Mouse (Mus musculus): ENCODE data around the gene C1qtnf6. TPM values are rescaled to one million over a fixed set of nuclear protein-coding genes. Genes with fewer than 3 reads are reported as not detected.

Gene C1qtnf6
- total and polyA plus RNA-seq, 3 experiments = 5.7 to 28.1 (median 6.3) TPM

DNA sequence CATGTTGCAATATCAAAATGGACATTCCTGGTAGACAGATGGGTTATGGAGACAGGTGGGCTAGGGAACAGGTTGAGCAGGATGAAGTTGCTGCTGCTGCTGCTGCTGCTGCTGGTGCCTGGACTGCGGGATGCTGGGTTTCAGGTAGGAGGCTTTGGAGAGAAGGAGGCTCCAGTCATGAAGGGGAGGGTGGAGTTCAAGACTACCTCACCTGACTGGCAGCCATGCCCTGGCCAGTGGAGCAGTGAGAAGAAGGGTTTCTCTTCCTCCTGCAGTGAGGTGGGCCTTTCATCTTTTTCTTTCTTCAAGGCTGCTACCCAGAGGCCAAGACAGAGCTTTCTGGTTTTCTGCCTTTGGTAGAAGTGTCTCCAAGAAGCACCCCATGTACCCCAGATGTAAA lies 54.3 kb downstream of the C1qtnf6 start:
- H3K4me2 ChIP-seq (ENCODE audit: insufficient read depth, low read depth, poor library complexity, severe bottlenecking) = peak overlapping the region; percentile 12
- H3K4me3 ChIP-seq (replicated peaks in 1 of 3; ENCODE audit: low read depth in 2 of 3, low read length in 2 of 3, poor library complexity in 1 of 3) = peak overlapping the region in 1 of 3 experiments; percentile 50
- dilution Hi-C loops (cut with MboI; ENCODE audit: extremely low pct_ligation_motif_present, extremely low pct_unique_long_range_greater_than_20kb, low sequenced_read_pairs) = no loop called here
- H3K79me2 ChIP-seq (replicated peaks; ENCODE audit: control insufficient read depth, extremely low read depth, insufficient read depth, poor library complexity, severe bottlenecking) = no peaks in the 10 kb centered on the region
- no peak for DNase-seq (ENCODE audit: extremely low read depth)
- TF ChIP-seq E2F4 (IDR thresholded peaks at IDR 0.05; ENCODE audit: insufficient replicate concordance, low read depth, low read length) (no peak), BHLHE40 (IDR thresholded peaks at IDR 0.05; ENCODE audit: low read depth, low read length) (peak; percentile 56; the same call in 1 of the 2 replicates), JUN (IDR thresholded peaks at IDR 0.05; ENCODE audit: insufficient read depth, low read depth, low read length) (no peak)
- H3K27me3 ChIP-seq (replicated peaks) = no peaks in the 10 kb centered on the region
- no peak overlapping the region for H3K9ac ChIP-seq (ENCODE audit: insufficient read depth, low read depth)
- H3K27ac ChIP-seq (ENCODE audit: insufficient read depth, low read depth) = peak overlapping the region; percentile 45; the same call in 1 of the 2 replicates
- H3K36me3 ChIP-seq (replicated peaks in 1 of 2; ENCODE audit: control insufficient read depth in 1 of 2, insufficient read depth in 1 of 2, low read length in 1 of 2) = peaks cover 20 to 29% of the 10 kb centered on the region in 2 experiments
- no peaks in the 10 kb centered on the region for H3K9me3 ChIP-seq (replicated peaks; ENCODE audit: low read length)
- in situ Hi-C loops (cut with MboI; ENCODE audit: low pct_ligation_motif_present, low pct_unique_long_range_greater_than_20kb, low sequenced_read_pairs) = no loop called here
- peaks cover 33 to 76% of the 10 kb centered on the region in 2 experiments for H3K4me1 ChIP-seq (ENCODE audit: control insufficient read depth in 1 of 2, insufficient read depth in 2 of 2)

DNA sequence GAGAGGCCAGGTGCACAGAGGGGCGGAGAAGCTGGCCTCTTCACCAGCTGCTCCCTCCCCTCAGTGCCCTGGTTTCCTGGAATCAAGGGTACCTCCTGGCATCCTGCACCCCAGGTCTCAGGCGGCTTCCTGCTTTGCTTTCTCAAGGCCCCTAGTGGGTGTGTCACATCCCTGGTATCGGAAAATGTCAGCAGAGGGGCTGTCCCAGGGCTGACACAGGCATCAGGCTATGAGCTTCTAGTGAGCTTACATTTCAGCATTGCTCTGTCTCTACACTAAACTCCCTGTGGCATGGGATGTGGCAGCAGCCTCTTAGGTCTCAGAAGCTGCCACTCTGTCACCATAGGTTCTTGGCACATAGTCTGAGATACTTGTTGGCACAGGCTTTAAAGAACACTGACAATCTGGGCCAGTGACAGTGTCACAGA lies 55.6 kb downstream of the C1qtnf6 start:
- Histone ChIP-seq H3K4me2 (ENCODE audit: insufficient read depth, low read depth, poor library complexity, severe bottlenecking) (peak overlapping the region; percentile 4), H3K36me3 (replicated peaks in 1 of 2; ENCODE audit: control insufficient read depth in 1 of 2, insufficient read depth in 1 of 2, low read length in 1 of 2) (peaks cover 7 to 17% of the 10 kb centered on the region in 2 experiments), H3K9ac (ENCODE audit: insufficient read depth, low read depth) (peak overlapping the region; percentile 2; the same call in 1 of the 2 replicates), H3K79me2 (replicated peaks; ENCODE audit: control insufficient read depth, extremely low read depth, insufficient read depth, poor library complexity, severe bottlenecking) (no peaks in the 10 kb centered on the region), H3K9me3 (replicated peaks; ENCODE audit: low read length) (no peaks in the 10 kb centered on the region), H3K4me3 (replicated peaks in 1 of 3; ENCODE audit: low read depth in 2 of 3, low read length in 2 of 3, poor library complexity in 1 of 3) (peak overlapping the region in 1 of 3 experiments; percentile 26), H3K27me3 (replicated peaks) (no peaks in the 10 kb centered on the region), H3K4me1 (ENCODE audit: control insufficient read depth in 1 of 2, insufficient read depth in 2 of 2) (peaks cover 39 to 77% of the 10 kb centered on the region in 2 experiments), H3K27ac (ENCODE audit: insufficient read depth, low read depth) (peak overlapping the region; percentile 86)
- peak; percentile 64 for TF ChIP-seq ETS1 (conservative IDR thresholded peaks at IDR 0.05; ENCODE audit: low read depth, low read length)
- peak; percentile 76; the same call in 1 of the 2 replicates for TF ChIP-seq MAZ (IDR thresholded peaks at IDR 0.05; ENCODE audit: low read depth, low read length)
- TF ChIP-seq BHLHE40 (IDR thresholded peaks at IDR 0.05; ENCODE audit: low read depth, low read length) = peak; percentile 58; the same call in 1 of the 2 replicates
- peak; percentile 41; the same call in 1 of the 2 replicates for TF ChIP-seq POLR2A (IDR thresholded peaks at IDR 0.05; ENCODE audit: low read depth, low read length)
- no peak for TF ChIP-seq USF2 (conservative IDR thresholded peaks at IDR 0.05; ENCODE audit: low read depth, low read length)
- TF ChIP-seq TCF12 (IDR thresholded peaks at IDR 0.05; ENCODE audit: low read depth, low read length) = peak; percentile 78
- 0 out of 2 replicates have a peak, but pooled peaks have one; percentile 29 for TF ChIP-seq MXI1 (IDR thresholded peaks at IDR 0.05; ENCODE audit: low read depth, low read length)
- no peak for TF ChIP-seq ZMIZ1 (IDR thresholded peaks at IDR 0.05; ENCODE audit: low read depth, low read length)
- TF ChIP-seq ELF1 (IDR thresholded peaks at IDR 0.05; ENCODE audit: low read depth, low read length) = peak; percentile 86
- TF ChIP-seq USF1 (IDR thresholded peaks at IDR 0.05; ENCODE audit: low read depth, low read length) = no peak
- TF ChIP-seq TBP (conservative IDR thresholded peaks at IDR 0.05; ENCODE audit: low read depth, low read length) = no peak
- 0 out of 2 replicates have a peak, but pooled peaks have one; percentile 50 for TF ChIP-seq RCOR1 (conservative IDR thresholded peaks at IDR 0.05; ENCODE audit: low read depth, low read length)
- TF ChIP-seq SMC3 (IDR thresholded peaks at IDR 0.05; ENCODE audit: low read depth, low read length) = no peak
- no peak for TF ChIP-seq POLR2AphosphoS2 (IDR thresholded peaks at IDR 0.05; ENCODE audit: low read depth, low read length)
- TF ChIP-seq MYC (IDR thresholded peaks at IDR 0.05; ENCODE audit: low read depth, low read length) = 0 out of 2 replicates have a peak, but pooled peaks have one; percentile 42
- 0 out of 2 replicates have a peak, but pooled peaks have one; percentile 11 for TF ChIP-seq KAT2A (IDR thresholded peaks at IDR 0.05; ENCODE audit: insufficient replicate concordance, low read length)
- TF ChIP-seq SIN3A (IDR thresholded peaks at IDR 0.05; ENCODE audit: low read length) = 0 out of 2 replicates have a peak, but pooled peaks have one; percentile 19
- TF ChIP-seq MEF2A (IDR thresholded peaks at IDR 0.05; ENCODE audit: borderline replicate concordance, low read depth, low read length) = peak; percentile 74; the same call in 1 of the 2 replicates
- TF ChIP-seq IRF4 (IDR thresholded peaks at IDR 0.05; ENCODE audit: low read depth, low read length) = peak; percentile 78
- peak; percentile 86 for TF ChIP-seq EP300 (IDR thresholded peaks at IDR 0.05; ENCODE audit: low read length)
- peak; percentile 25; the same call in 1 of the 2 replicates for TF ChIP-seq MAX (IDR thresholded peaks at IDR 0.05; ENCODE audit: low read length)
- peak; percentile 52; the same call in 1 of the 2 replicates for TF ChIP-seq NELFE (IDR thresholded peaks at IDR 0.05; ENCODE audit: low read depth, low read length)
- no peak for TF ChIP-seq JUN (IDR thresholded peaks at IDR 0.05; ENCODE audit: insufficient read depth, low read depth, low read length)
- TF ChIP-seq HCFC1 (IDR thresholded peaks at IDR 0.05; ENCODE audit: low read depth, low read length) = peak; percentile 52
- peak; percentile 88 for DNase-seq (ENCODE audit: extremely low read depth)
- dilution Hi-C loops (cut with MboI; ENCODE audit: extremely low pct_ligation_motif_present, extremely low pct_unique_long_range_greater_than_20kb, low sequenced_read_pairs) (no loop called here), in situ Hi-C loops (cut with MboI; ENCODE audit: low pct_ligation_motif_present, low pct_unique_long_range_greater_than_20kb, low sequenced_read_pairs) (no loop called here)

All from CH12.LX (cell line).